Mouse (Mus musculus) layer of hippocampus, postnatal 10 days (tissue): ENCODE data around the gene 2810006K23Rik. TPM values are rescaled to one million over a fixed set of nuclear protein-coding genes. Genes with fewer than 3 reads are reported as not detected.

Experiments
- DNase-seq, 2 experiments: peaks; one replicate each; pipeline ENCODE4 v3.0.0; 2021; ENCODE audit warnings: low spot score in 2 of 2
- total RNA-seq, 2 experiments: library from RNA; stranded (reverse); gene quantifications; 2 replicates each; pipeline ENCODE4 v1.2.3; 2021

The 2810006K23Rik gene
- total RNA-seq, 2 experiments from 2014 or later, result 9.9 to 12.7 TPM

DNA sequence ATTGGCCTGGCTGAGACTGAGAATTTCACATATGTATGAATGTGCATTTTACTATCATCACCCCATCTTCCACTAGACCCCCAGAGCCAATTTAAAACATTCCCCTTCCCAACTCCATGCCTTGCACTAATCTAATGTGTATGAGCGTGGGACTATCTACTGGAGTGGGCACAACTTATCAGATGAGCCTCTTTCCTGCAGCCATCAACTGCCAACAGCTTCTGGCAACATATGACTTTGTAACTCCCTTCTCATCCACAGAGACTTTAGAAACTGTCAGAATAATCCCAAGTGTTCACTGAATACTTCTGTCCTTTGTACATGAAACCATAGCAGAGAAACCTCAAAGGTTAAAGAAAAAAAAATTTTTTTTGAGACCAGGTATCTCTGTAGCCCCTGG is 52.2 kb downstream of the 2810006K23Rik start:
- DNase-seq, result no peak

DNA sequence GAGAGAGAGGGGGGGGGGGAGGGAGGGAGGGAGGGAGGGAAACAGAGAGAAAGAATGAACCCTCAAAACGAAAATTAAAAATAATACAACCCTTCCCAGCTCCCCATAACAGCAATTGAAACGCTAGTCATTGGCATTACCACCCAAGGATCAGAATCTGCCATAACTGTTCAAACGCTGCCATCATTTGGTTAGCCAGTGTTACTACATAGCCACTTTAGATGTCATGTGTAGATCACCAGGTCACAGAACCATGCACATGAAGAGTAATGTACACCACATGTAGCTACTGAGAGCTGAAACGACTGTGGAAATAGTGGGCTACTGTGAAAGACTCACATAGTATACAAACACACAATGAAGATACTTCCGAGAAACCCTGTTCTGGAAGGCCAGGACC is 60.0 kb downstream of the 2810006K23Rik start:
- no peak for DNase-seq

Other genes with a start within 250 kb of the 2810006K23Rik start
- gene Abcb9, start 232.3 kb upstream of the 2810006K23Rik start, total RNA-seq, result 10 to 100 TPM; 30.6 to 32.0 TPM
- gene Ogfod2, start 215.8 kb upstream of the 2810006K23Rik start, total RNA-seq, result 10 to 100 TPM; 30.8 to 37.0 TPM
- gene Arl6ip4, start 212.0 kb upstream of the 2810006K23Rik start, total RNA-seq, result 10 to 100 TPM; 54.3 to 60.0 TPM
- 100 to 1,000 TPM; 125 to 126 TPM for gene Pitpnm2, start 78.3 kb upstream of the 2810006K23Rik start, total RNA-seq
- 10 to 100 TPM; 21.9 to 24.2 TPM for gene Mphosph9, start 117 bp upstream of the 2810006K23Rik start, total RNA-seq
- 100 to 1,000 TPM in 1 of 2 experiments, 10 to 100 TPM in 1; 97.5 to 106 TPM for gene Cdk2ap1, start 35.0 kb downstream of the 2810006K23Rik start, total RNA-seq
- gene Sbno1, start 97.9 kb downstream of the 2810006K23Rik start, total RNA-seq, result 100 to 1,000 TPM; 125 to 128 TPM
- gene Kmt5a, start 111.8 kb downstream of the 2810006K23Rik start, total RNA-seq, result 10 to 100 TPM; 43.6 to 50.8 TPM
- gene Rilpl2, start 150.3 kb downstream of the 2810006K23Rik start, total RNA-seq, result 10 to 100 TPM; 22.4 to 25.2 TPM
- gene Snrnp35, start 155.0 kb downstream of the 2810006K23Rik start, total RNA-seq, result 10 to 100 TPM; 20.9 to 32.7 TPM
- gene Rilpl1, start 203.3 kb downstream of the 2810006K23Rik start, total RNA-seq, result 10 to 100 TPM; 28.9 to 31.0 TPM
- gene Tmed2, start 212.6 kb downstream of the 2810006K23Rik start, total RNA-seq, result 100 to 1,000 TPM in 1 of 2 experiments, 10 to 100 TPM in 1; 95.6 to 113 TPM
- gene Ddx55, start 224.8 kb downstream of the 2810006K23Rik start, total RNA-seq, result 10 to 100 TPM; 26.4 to 30.2 TPM